Mouse (Mus musculus): Measurements from ENCODE around the gene Arap1.

Arap1 gene

GRCm38 (mm10) chr7:101327786-101328185 lies 20.1 kb upstream of the Arap1 start:
- no peak for DNase-seq

GRCm38 (mm10) chr7:101328621-101329158 lies 19.2 kb upstream of the Arap1 start:
- no peak for DNase-seq

GRCm38 (mm10) chr7:101329606-101330005 lies 18.3 kb upstream of the Arap1 start:
- no peak for DNase-seq

- no peak for DNase-seq
Observed at GRCm38 (mm10) chr7:101330074-101330840, 17.6 kb upstream of the Arap1 start.

GRCm38 (mm10) chr7:101330841-101331173 lies 17.1 kb upstream of the Arap1 start:
- DNase-seq = no peak

GRCm38 (mm10) chr7:101332045-101332831 lies 15.6 kb upstream of the Arap1 start:
- no peak for DNase-seq

- DNase-seq = no peak
Observed at GRCm38 (mm10) chr7:101335228-101335627, 12.6 kb upstream of the Arap1 start.

- DNase-seq = no peak
Observed at GRCm38 (mm10) chr7:101336686-101337085, 11.2 kb upstream of the Arap1 start.

- no peak for DNase-seq
Observed at GRCm38 (mm10) chr7:101337401-101337800, 10.5 kb upstream of the Arap1 start.

- no peak for DNase-seq
Observed at GRCm38 (mm10) chr7:101341405-101341804, 6.5 kb upstream of the Arap1 start.

- no peak for DNase-seq
Observed at GRCm38 (mm10) chr7:101343135-101343534, 4.7 kb upstream of the Arap1 start.

GRCm38 (mm10) chr7:101344892-101345291 lies 3.0 kb upstream of the Arap1 start:
- no peak for DNase-seq

- no peak for DNase-seq
Observed at GRCm38 (mm10) chr7:101346991-101347390, 876 bp upstream of the Arap1 start.

GRCm38 (mm10) chr7:101348312-101348711 lies 445 bp downstream of the Arap1 start:
- no peak for DNase-seq

GRCm38 (mm10) chr7:101349861-101350260 lies 2.0 kb downstream of the Arap1 start:
- DNase-seq = no peak

GRCm38 (mm10) chr7:101352404-101352803 lies 4.5 kb downstream of the Arap1 start:
- DNase-seq = no peak

GRCm38 (mm10) chr7:101354423-101354822 lies 6.6 kb downstream of the Arap1 start:
- peak; percentile 57 to 68 for DNase-seq

GRCm38 (mm10) chr7:101355551-101356100 lies 7.8 kb downstream of the Arap1 start:
- DNase-seq = no peak

- peak in 1 of 2 experiments; percentile 51 for DNase-seq
Observed at GRCm38 (mm10) chr7:101356868-101357267, 9.0 kb downstream of the Arap1 start.

- no peak for DNase-seq
Observed at GRCm38 (mm10) chr7:101360406-101360805, 12.5 kb downstream of the Arap1 start.

- DNase-seq = no peak
Observed at GRCm38 (mm10) chr7:101361021-101361420, 13.2 kb downstream of the Arap1 start.

- DNase-seq = no peak
Observed at GRCm38 (mm10) chr7:101361767-101362166, 13.9 kb downstream of the Arap1 start.

- no peak for DNase-seq
Observed at GRCm38 (mm10) chr7:101362791-101363191, 14.9 kb downstream of the Arap1 start.

GRCm38 (mm10) chr7:101363914-101364313 lies 16.0 kb downstream of the Arap1 start:
- DNase-seq = no peak

Measured in spleen, adult 18-20 months (tissue).